Mouse (Mus musculus) adrenal gland, postnatal 36 days (tissue): Measurements from ENCODE around the gene Ulk2. TPM values are rescaled to one million over a fixed set of nuclear protein-coding genes. Genes with fewer than 3 reads are reported as not detected.

Source experiments
- DNase-seq, 2 experiments: peaks; one replicate each; pipeline ENCODE4 v3.0.0; 2021; ENCODE audit warnings: mixed read lengths in 1 of 2
- total RNA-seq, 2 experiments: library from RNA; stranded (reverse); gene quantifications; 2 replicates each; pipeline ENCODE4 v1.2.3; 2021

The Ulk2 gene
- total RNA-seq, 2 experiments from 2014 or later, result 31.3 to 38.2 TPM

GRCm38 (mm10) chr11:61761584-61762407, 93.1 kb downstream of the Ulk2 start, which contains the start of gene Prpsap2:
Gene Prpsap2 (minus strand): TSS chr11:61762088.
- DNase-seq, result peak; percentile 99 to 100

GRCm38 (mm10) chr11:61760518-61760917, 94.4 kb downstream of the Ulk2 start:
- DNase-seq, result no peak

GRCm38 (mm10) chr11:61757151-61757550, 97.7 kb downstream of the Ulk2 start:
- no peak for DNase-seq

GRCm38 (mm10) chr11:61751612-61752011, 103.3 kb downstream of the Ulk2 start:
- peak; percentile 20 to 27 for DNase-seq

- no peak for DNase-seq
Measured at GRCm38 (mm10) chr11:61747161-61747560, 107.7 kb downstream of the Ulk2 start.

- no peak for DNase-seq
Measured at GRCm38 (mm10) chr11:61745781-61746180, 109.1 kb downstream of the Ulk2 start.

- DNase-seq, result no peak
Measured at GRCm38 (mm10) chr11:61744460-61744859, 110.4 kb downstream of the Ulk2 start.

GRCm38 (mm10) chr11:61743768-61744167, 111.1 kb downstream of the Ulk2 start:
- no peak for DNase-seq

- DNase-seq, result no peak
Measured at GRCm38 (mm10) chr11:61740500-61740899, 114.4 kb downstream of the Ulk2 start.

GRCm38 (mm10) chr11:61737290-61737689, 117.6 kb downstream of the Ulk2 start:
- DNase-seq, result no peak

GRCm38 (mm10) chr11:61732672-61733071, 122.2 kb downstream of the Ulk2 start:
- no peak for DNase-seq

- DNase-seq, result peak in 1 of 2 experiments; percentile 28
Measured at GRCm38 (mm10) chr11:61728037-61728436, 126.8 kb downstream of the Ulk2 start.

Other genes starting within 250 kb of the Ulk2 start
- 1 to 10 TPM; 7.9 to 8.9 TPM for gene Grap, start 201.8 kb downstream of the Ulk2 start, total RNA-seq
- 1 to 10 TPM in 1 of 2 experiments, under 1 TPM in 1; 0.93 to 1.7 TPM for gene Fam83g, start 171.0 kb downstream of the Ulk2 start, total RNA-seq
- gene Slc5a10, start 134.2 kb downstream of the Ulk2 start, total RNA-seq, result under 1 TPM in 1 of 2 experiments, not detected in 1; 0.13 TPM
- gene Prpsap2, start 93.0 kb downstream of the Ulk2 start, total RNA-seq, result 10 to 100 TPM; 24.8 to 36.4 TPM
- gene Akap10, start 75.2 kb upstream of the Ulk2 start, total RNA-seq, result 10 to 100 TPM; 23.1 to 33.7 TPM
- 1 to 10 TPM; 5.7 to 9.9 TPM for gene Specc1, start 101.7 kb upstream of the Ulk2 start, total RNA-seq